Mouse (Mus musculus) testis, adult 10 weeks (tissue): ENCODE measurements around the gene Tbc1d9b. TPM values are rescaled to one million over a fixed set of nuclear protein-coding genes. Genes with fewer than 3 reads are reported as not detected.

ENCODE experiments used
- polyA plus RNA-seq: library from polyadenylated mRNA; stranded (reverse); fragments of 350-450 nt; fragmentation: Illumina TruSeq; extraction: RNeasy Lipid Tissue Mini Kit (QIAGEN cat#74804); gene quantifications from one replicate; pipeline ENCODE4 v1.2.3, GENCODE M21; 2014; ENCODE audit warnings: low read depth, low replicate concordance

The Tbc1d9b gene
- 2.0 TPM for polyA plus RNA-seq

DNA sequence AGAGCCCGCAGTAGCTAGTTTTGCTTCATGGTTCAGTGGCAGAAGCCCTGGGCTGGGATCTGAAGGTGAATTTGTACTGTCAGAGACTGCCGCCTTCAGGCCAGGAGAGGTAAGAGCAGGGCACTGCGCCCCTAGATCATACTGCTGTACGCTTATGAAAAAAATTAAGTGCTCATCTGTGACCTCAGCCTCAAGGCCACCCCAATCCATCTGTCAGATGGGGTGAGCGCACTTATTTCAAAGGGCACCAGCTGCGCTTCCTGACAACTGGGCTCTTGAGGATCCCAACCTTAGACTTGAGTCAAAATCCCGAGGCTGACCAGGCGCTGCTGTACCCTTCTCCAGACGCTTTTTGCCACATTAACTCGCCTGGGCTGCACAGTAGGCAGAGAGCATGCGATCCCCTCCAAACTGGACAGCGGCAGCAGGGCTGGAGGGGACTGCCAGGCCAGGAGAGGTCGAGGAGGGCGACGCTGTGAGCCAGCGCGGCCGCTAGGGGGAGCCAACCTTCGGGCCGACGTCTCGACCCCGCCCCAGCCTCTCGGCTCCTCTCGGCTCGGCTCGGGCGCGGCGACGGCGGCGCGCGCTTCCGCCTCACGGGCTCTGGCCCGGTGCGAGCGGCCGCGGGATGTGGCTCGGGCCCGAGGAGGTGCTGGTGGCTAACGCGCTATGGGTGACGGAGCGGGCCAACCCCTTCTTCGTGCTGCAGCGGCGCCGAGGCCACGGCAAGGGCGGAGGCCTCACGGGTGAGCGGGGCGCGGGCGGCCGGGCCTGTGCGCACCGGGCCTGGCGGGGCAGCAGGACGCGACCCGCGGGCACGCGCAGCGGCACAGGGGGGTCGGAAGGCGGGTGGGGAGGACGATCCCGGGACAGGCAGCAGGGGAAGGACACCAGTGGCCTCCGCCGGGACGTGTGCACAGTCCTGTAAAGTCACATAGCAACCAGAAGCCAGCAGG is at the start of gene Tbc1d9b:
Gene Tbc1d9b (plus strand): TSS at position 586 of the 956 bp plus-strand sequence.

DNA sequence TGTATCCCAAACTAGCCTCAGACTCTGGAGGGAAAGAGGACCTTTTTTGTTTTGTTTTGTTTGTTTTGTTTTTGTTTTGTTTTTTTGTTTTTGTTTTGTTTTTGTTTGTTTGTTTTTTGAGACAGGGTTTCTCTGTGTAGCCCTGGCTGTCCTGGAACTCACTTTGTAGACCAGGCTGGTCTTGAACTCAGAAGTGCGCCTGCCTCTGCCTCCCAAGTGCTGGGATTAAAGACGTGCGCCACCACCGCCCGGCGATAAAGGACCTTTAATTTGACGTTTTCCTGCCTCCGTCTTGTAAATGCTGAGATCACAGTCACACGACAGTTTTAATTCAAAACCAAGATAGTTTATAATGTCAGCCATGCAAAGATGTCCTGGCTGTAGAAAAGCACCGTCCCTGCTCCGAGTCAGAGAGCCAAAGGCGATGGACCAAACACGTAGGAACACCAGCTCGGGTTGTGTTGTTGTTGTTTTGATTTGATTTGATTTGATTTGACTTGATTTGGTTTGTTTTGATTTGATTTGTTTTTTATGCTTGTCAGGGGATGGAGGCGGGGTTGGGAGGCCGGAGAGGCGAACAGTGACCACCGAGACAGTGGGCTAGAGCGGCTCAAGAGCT is 43.0 kb downstream of the Tbc1d9b start, which contains the start of gene Mrnip:
Gene Mrnip (plus strand): TSS at position 334 of the 619 bp plus-strand sequence.

DNA sequence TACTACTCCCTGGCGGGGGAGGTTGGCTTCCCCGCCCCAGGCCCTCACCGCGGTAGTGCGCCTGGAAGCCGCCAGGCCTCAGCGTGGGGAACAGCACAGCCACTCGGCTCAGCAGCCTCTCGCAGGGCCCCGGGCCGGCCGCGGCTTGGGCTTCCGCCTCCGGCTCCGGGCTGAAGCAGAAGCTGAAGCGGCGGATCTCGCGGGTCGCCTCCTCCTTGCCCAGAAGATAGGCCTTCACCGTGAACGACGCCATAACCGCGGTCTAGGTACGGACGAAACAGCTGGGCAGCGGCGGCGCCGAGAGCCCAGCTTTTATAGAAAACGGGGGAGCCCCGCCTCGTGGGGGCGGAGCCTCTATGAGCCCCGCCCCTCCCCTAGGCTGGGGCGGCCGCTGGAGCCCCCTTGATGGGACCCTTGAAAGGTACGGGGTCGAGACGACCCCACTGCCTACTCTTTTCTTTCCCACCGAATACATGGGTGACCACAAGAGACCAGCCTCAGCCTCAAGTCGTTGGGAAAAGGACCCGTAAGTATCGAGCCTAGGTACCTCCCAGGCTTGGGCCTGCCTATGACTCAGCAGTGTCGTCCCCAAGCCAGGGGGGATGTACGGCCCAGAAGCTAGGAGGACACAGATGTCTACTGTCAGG is 79.4 kb downstream of the Tbc1d9b start, which contains the start of the genes Sqstm1 and Mgat4b:
Gene Sqstm1 (minus strand): TSS at position 323 of the 647 bp plus-strand sequence.
Gene Mgat4b (plus strand): TSS at position 386 of the 647 bp plus-strand sequence.

Other genes starting within 250 kb of the Tbc1d9b start
- 0.10 TPM for gene Rasgef1c, start 229.6 kb upstream of the Tbc1d9b start, polyA plus RNA-seq
- gene Rnf130, start 106.0 kb upstream of the Tbc1d9b start, polyA plus RNA-seq: 42.8 TPM
- gene Mrnip, start 43.0 kb downstream of the Tbc1d9b start, polyA plus RNA-seq: 3.0 TPM
- gene Sqstm1, start 79.4 kb downstream of the Tbc1d9b start, polyA plus RNA-seq: 60.0 TPM
- 2.1 TPM for gene Mgat4b, start 79.5 kb downstream of the Tbc1d9b start, polyA plus RNA-seq
- not detected for gene Ltc4s, start 107.2 kb downstream of the Tbc1d9b start, polyA plus RNA-seq
- 2.5 TPM for gene Maml1, start 160.9 kb downstream of the Tbc1d9b start, polyA plus RNA-seq
- 289 TPM for gene Canx, start 194.3 kb downstream of the Tbc1d9b start, polyA plus RNA-seq
- gene Cby3, start 223.1 kb downstream of the Tbc1d9b start, polyA plus RNA-seq: 0.70 TPM
- 648 TPM for gene Hnrnph1, start 245.6 kb downstream of the Tbc1d9b start, polyA plus RNA-seq